Mouse (Mus musculus): Measurements from ENCODE around the gene Armh1. TPM values are rescaled to one million over a fixed set of nuclear protein-coding genes. Genes with fewer than 3 reads are reported as not detected.

Armh1 gene
- total and polyA plus RNA-seq, 2 experiments from 2014 or later: 0.18 to 1.4 TPM

DNA sequence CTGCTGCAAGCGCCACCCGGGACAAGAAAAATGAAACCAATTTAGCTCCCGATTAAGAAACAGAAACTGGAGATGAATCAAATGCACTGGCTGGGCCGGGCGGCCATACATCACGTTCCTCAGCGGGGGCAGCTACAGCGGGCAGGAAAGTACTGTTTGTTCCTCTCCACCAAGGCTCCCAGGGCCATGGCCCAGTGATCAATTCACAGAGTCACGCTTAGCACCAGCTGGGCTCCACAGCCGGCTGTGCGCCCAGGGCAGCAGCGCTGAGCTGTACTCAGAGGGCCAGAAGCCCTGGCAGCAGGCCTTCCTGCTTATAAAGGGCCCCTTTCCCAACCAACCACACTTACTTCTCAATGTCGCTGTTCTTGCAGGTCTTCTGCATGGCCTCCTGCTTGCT, 25.1 kb upstream of the Armh1 start:
- 90% methylated on average over 13 of the region's 13 CpGs for WGBS
- no peak for DNase-seq (ENCODE audit: low spot score)
- Histone ChIP-seq H3K9me3 (replicated peaks; ENCODE audit: control insufficient read depth, low read length) (0 out of 2 replicates have a peak, but pooled peaks cover 4% of the 10 kb centered on the region), H3K36me3 (replicated peaks; ENCODE audit: control insufficient read depth, insufficient read depth, low read length) (peaks cover 84% of the 10 kb centered on the region), H3K27me3 (ENCODE audit: control insufficient read depth, insufficient read depth, low read length) (no peaks in the 10 kb centered on the region), H3K4me2 (ENCODE audit: low read depth, low read length) (no peak overlapping the region), H3K27ac (ENCODE audit: low read depth) (no peak overlapping the region), H3K4me1 (ENCODE audit: control insufficient read depth, insufficient read depth) (no peaks in the 10 kb centered on the region), H3K9ac (replicated peaks; ENCODE audit: low read depth, low read length) (no peak overlapping the region), H3K4me3 (ENCODE audit: low read depth, low read length) (no peak overlapping the region)
- TF ChIP-seq EP300 (IDR thresholded peaks at IDR 0.05; ENCODE audit: low read depth) (no peak), CTCF (IDR thresholded peaks at IDR 0.05; ENCODE audit: low read depth) (no peak)
- no peak for ATAC-seq (ENCODE audit: insufficient read depth, low read depth)

DNA sequence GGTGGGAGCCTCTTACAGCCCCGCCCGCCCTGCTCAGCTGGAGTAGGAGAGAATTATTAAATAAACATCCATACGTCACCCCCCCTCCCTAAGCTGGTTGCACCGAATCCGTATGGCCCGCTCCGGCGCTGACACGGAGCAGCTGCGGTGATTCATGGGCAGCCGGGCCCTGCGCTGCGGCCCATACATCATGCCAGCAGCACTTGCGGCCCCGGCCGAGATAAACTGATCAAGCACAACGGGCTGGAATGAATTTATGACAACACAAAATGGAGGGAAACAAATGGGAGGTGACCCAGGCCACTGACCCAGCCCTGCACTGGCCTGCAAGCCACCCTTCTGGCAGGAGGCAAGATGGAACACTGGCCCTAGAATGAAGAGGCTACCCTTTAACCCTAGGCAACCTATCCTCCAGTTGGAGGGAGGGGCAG, 24.4 kb upstream of the Armh1 start:
- Histone ChIP-seq H3K4me3 (ENCODE audit: low read depth, low read length) (no peak overlapping the region), H3K4me1 (ENCODE audit: control insufficient read depth, insufficient read depth) (no peaks in the 10 kb centered on the region), H3K9ac (replicated peaks; ENCODE audit: low read depth, low read length) (no peak overlapping the region), H3K4me2 (ENCODE audit: low read depth, low read length) (no peak overlapping the region), H3K27ac (ENCODE audit: low read depth) (no peak overlapping the region), H3K36me3 (replicated peaks; ENCODE audit: control insufficient read depth, insufficient read depth, low read length) (peaks cover 85% of the 10 kb centered on the region), H3K9me3 (replicated peaks; ENCODE audit: control insufficient read depth, low read length) (0 out of 2 replicates have a peak, but pooled peaks cover 4% of the 10 kb centered on the region), H3K27me3 (ENCODE audit: control insufficient read depth, insufficient read depth, low read length) (no peaks in the 10 kb centered on the region)
- 94% methylated on average over 17 of the region's 17 CpGs for WGBS
- no peak for DNase-seq (ENCODE audit: low spot score)
- ATAC-seq (ENCODE audit: insufficient read depth, low read depth): no peak
- TF ChIP-seq CTCF (IDR thresholded peaks at IDR 0.05; ENCODE audit: low read depth) (no peak), EP300 (IDR thresholded peaks at IDR 0.05; ENCODE audit: low read depth) (no peak)

DNA sequence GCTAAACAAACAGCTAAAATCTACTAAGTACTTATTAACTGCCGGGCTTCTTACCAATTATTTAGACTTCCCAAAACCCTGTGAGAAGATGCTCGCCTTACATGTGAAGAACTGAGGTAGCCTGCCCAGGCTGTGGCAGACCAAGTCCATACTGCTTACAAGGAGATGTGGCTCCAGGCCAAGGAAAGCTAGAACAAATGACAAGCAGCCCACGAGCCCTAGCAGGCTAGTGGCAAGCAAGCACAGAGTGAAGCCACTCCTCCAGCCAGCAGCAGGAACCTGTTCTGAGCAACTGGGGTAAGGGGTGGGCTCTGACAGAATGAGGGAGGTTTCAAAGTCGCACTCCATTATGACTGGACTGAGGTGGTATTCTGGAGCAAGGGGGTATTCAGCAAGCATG, 22.8 kb upstream of the Armh1 start:
- Histone ChIP-seq H3K36me3 (replicated peaks; ENCODE audit: control insufficient read depth, insufficient read depth, low read length) (peaks cover 77% of the 10 kb centered on the region), H3K9me3 (replicated peaks; ENCODE audit: control insufficient read depth, low read length) (0 out of 2 replicates have a peak, but pooled peaks cover 4% of the 10 kb centered on the region), H3K27ac (ENCODE audit: low read depth) (no peak overlapping the region), H3K9ac (replicated peaks; ENCODE audit: low read depth, low read length) (no peak overlapping the region), H3K4me1 (ENCODE audit: control insufficient read depth, insufficient read depth) (no peaks in the 10 kb centered on the region), H3K4me2 (ENCODE audit: low read depth, low read length) (no peak overlapping the region), H3K27me3 (ENCODE audit: control insufficient read depth, insufficient read depth, low read length) (no peaks in the 10 kb centered on the region), H3K4me3 (ENCODE audit: low read depth, low read length) (no peak overlapping the region)
- TF ChIP-seq EP300 (IDR thresholded peaks at IDR 0.05; ENCODE audit: low read depth) (no peak), CTCF (IDR thresholded peaks at IDR 0.05; ENCODE audit: low read depth) (no peak)
- WGBS: 86% methylated on average over 4 of the region's 4 CpGs
- ATAC-seq (ENCODE audit: insufficient read depth, low read depth) (no peak), DNase-seq (ENCODE audit: low spot score) (no peak)

DNA sequence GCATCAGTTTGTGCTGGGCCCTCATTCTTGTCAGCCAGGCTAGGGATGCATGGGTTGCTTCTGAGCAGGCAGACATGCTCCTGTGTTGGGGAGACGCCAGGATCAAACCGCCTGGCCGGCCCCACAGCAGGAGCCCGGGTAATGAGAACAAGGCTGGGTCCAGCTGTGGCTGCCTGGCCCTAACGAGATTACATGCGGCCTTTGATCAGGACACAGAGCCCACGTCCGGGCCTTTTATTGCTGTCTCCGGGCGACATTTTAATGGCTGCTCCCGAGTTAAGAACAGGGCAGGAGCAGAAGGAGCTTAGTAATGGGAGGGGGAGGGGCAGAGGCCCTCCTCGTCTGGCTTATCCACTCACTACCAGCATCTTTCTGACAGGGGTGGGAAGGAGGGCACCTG, 20.5 kb upstream of the Armh1 start:
- WGBS: 48% methylated on average over 12 of the region's 12 CpGs
- ATAC-seq (ENCODE audit: insufficient read depth, low read depth) (no peak), DNase-seq (ENCODE audit: low spot score) (no peak)
- no peak overlapping the region for H3K4me3 ChIP-seq (ENCODE audit: low read depth, low read length)
- no peak overlapping the region for H3K4me2 ChIP-seq (ENCODE audit: low read depth, low read length)
- H3K27me3 ChIP-seq (ENCODE audit: control insufficient read depth, insufficient read depth, low read length): no peaks in the 10 kb centered on the region
- 0 out of 2 replicates have a peak, but pooled peaks cover 4% of the 10 kb centered on the region for H3K9me3 ChIP-seq (replicated peaks; ENCODE audit: control insufficient read depth, low read length)
- H3K9ac ChIP-seq (replicated peaks; ENCODE audit: low read depth, low read length): no peak overlapping the region
- peaks cover 77% of the 10 kb centered on the region for H3K36me3 ChIP-seq (replicated peaks; ENCODE audit: control insufficient read depth, insufficient read depth, low read length)
- no peaks in the 10 kb centered on the region for H3K4me1 ChIP-seq (ENCODE audit: control insufficient read depth, insufficient read depth)
- TF ChIP-seq CTCF (IDR thresholded peaks at IDR 0.05; ENCODE audit: low read depth) (no peak), EP300 (IDR thresholded peaks at IDR 0.05; ENCODE audit: low read depth) (no peak)
- H3K27ac ChIP-seq (ENCODE audit: low read depth): no peak overlapping the region

DNA sequence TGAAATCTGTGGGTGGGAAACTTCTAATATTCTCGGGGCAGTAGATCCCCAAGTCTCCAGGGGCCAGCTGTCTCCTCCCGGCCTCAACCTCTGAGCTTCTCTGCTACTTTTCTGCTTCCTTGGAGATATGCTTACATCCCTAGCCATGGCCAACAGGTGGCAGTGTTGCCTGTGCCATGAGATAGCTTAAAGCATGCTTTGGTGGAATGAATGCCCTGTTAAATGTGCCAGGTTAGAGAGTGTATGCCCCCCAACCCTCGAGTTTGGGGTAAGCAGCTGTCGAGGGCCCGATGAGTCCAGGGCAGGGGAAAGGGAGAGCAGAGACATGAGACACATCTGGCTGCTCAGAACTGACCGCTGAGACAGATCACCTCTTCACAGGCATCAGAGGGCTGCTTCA, 18.4 kb upstream of the Armh1 start:
- DNase-seq (ENCODE audit: low spot score) (peak; percentile 71), ATAC-seq (ENCODE audit: insufficient read depth, low read depth) (peak; percentile 55)
- no peaks in the 10 kb centered on the region for H3K4me1 ChIP-seq (ENCODE audit: control insufficient read depth, insufficient read depth)
- no peak overlapping the region for H3K4me3 ChIP-seq (ENCODE audit: low read depth, low read length)
- 0 out of 2 replicates have a peak, but pooled peaks cover 4% of the 10 kb centered on the region for H3K9me3 ChIP-seq (replicated peaks; ENCODE audit: control insufficient read depth, low read length)
- 11% methylated on average over 6 of the region's 6 CpGs for WGBS
- H3K27me3 ChIP-seq (ENCODE audit: control insufficient read depth, insufficient read depth, low read length): no peaks in the 10 kb centered on the region
- peaks cover 56% of the 10 kb centered on the region for H3K36me3 ChIP-seq (replicated peaks; ENCODE audit: control insufficient read depth, insufficient read depth, low read length)
- H3K4me2 ChIP-seq (ENCODE audit: low read depth, low read length): no peak overlapping the region
- H3K27ac ChIP-seq (ENCODE audit: low read depth): no peak overlapping the region
- no peak overlapping the region for H3K9ac ChIP-seq (replicated peaks; ENCODE audit: low read depth, low read length)
- TF ChIP-seq EP300 (IDR thresholded peaks at IDR 0.05; ENCODE audit: low read depth) (no peak), CTCF (IDR thresholded peaks at IDR 0.05; ENCODE audit: low read depth) (peak; percentile 95)

DNA sequence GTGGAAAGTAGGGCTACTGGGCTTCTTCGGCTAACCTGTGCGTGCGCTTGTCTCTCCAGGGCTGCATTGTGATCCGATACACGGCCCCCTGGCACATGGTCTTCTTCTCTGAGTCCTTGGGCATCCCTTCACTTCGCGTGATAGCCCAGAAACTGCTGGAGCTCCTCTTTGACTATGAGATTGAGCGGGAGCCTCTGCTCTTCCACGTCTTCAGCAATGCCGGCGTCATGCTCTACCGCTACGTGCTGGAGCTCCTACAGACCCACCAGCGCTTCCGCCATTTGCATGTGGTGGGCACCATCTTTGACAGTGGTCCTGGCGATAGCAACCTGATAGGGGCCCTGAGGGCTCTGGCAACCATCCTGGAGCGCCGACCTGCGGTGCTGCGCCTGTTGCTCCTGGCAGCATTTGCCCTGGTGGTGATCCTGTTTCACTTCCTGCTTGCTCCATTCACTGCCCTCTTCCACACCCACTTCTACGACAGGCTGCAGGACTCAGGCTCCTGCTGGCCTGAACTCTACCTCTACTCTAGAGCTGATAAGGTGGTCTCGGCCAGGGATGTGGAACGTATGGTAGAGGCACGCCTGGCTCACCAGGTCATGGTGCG, 16.0 kb upstream of the Armh1 start:
- Histone ChIP-seq H3K9me3 (replicated peaks; ENCODE audit: control insufficient read depth, low read length) (no peaks in the 10 kb centered on the region), H3K4me1 (ENCODE audit: control insufficient read depth, insufficient read depth) (no peaks in the 10 kb centered on the region), H3K9ac (replicated peaks; ENCODE audit: low read depth, low read length) (no peak overlapping the region), H3K4me3 (ENCODE audit: low read depth, low read length) (no peak overlapping the region), H3K4me2 (ENCODE audit: low read depth, low read length) (no peak overlapping the region), H3K27me3 (ENCODE audit: control insufficient read depth, insufficient read depth, low read length) (no peaks in the 10 kb centered on the region), H3K36me3 (replicated peaks; ENCODE audit: control insufficient read depth, insufficient read depth, low read length) (peaks cover 35% of the 10 kb centered on the region), H3K27ac (ENCODE audit: low read depth) (no peak overlapping the region)
- ATAC-seq (ENCODE audit: insufficient read depth, low read depth) (no peak), DNase-seq (ENCODE audit: low spot score) (no peak)
- 84% methylated on average over 25 of the region's 25 CpGs for WGBS
- no peak for TF ChIP-seq EP300 (IDR thresholded peaks at IDR 0.05; ENCODE audit: low read depth)
- no peak for TF ChIP-seq CTCF (IDR thresholded peaks at IDR 0.05; ENCODE audit: low read depth)

Measured in heart, postnatal 0 days (tissue).